Mouse (Mus musculus): ENCODE results near the gene Arid1b.

- no peak for TF ChIP-seq CEBPB (IDR thresholded peaks at IDR 0.05; ENCODE audit: low read depth)
- no peak for TF ChIP-seq CTCF (IDR thresholded peaks at IDR 0.05; ENCODE audit: control insufficient read depth, insufficient read depth, insufficient read length)
- no peak for TF ChIP-seq MYOD1 (IDR thresholded peaks at IDR 0.05; ENCODE audit: control insufficient read depth, insufficient read length, low read depth)
- no peak for TF ChIP-seq USF1 (IDR thresholded peaks at IDR 0.05; ENCODE audit: low read depth)
- TF ChIP-seq FOSL1 (IDR thresholded peaks at IDR 0.05; ENCODE audit: insufficient read depth, low read length, poor library complexity, severe bottlenecking) = no peak
Observed at GRCm38 (mm10) chr17:5190367-5190766, 196.2 kb downstream of the Arid1b start.
